Mouse (Mus musculus) bone marrow macrophage, adult 2 months (primary cell): ENCODE data around the gene Liph.

Experiments
- CTCF ChIP-seq: IDR thresholded peaks from 2 replicates; pipeline ENCODE4 v1.5.1; 2012; ENCODE audit warnings: low read depth, mild to moderate bottlenecking, low read length, moderate library complexity
- POLR2A ChIP-seq: IDR thresholded peaks from 2 replicates; pipeline ENCODE4 v1.6.1; 2012; ENCODE audit warnings: mild to moderate bottlenecking, low read depth, low read length, borderline replicate concordance

DNA sequence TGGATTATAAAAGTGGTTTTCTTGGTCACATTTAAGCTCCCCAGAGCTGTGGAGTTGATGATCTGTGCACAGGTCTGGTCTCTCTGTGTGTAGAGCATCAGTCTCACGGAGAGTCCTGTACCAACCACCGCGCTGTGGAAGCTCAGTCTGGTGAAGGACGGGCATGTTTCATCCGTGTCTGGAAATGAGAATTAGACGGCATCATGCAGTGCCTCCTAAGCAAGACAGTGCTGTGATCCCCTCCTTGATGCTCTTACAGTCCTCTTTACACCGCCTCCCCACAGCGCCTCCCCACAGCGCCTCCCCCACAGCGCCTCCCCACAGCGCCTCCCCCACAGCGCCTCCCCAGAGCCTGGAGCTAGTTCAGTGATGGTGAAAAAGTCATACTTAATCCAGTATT lies 11.4 kb downstream of the Liph start:
- TF ChIP-seq CTCF (no peak), POLR2A (no peak)
